Mouse (Mus musculus): ENCODE measurements around the gene Tapbp.

GRCm38 (mm10) chr17:33951021-33951946 is 35.6 kb downstream of the Tapbp start, which contains the start of gene B3galt4:
- TF ChIP-seq CTCF (conservative IDR thresholded peaks at IDR 0.05; ENCODE audit: low read length) (no peak), POU5F1 (IDR thresholded peaks at IDR 0.05; ENCODE audit: borderline replicate concordance, low read length) (no peak)

Data from E14TG2a.4 (cell line).